Mouse (Mus musculus): ENCODE measurements around the gene Atg7. TPM values are rescaled to one million over a fixed set of nuclear protein-coding genes. Genes with fewer than 3 reads are reported as not detected.
"Not testable (repeated sequence)": the region's sequence is repeated elsewhere in the genome, so short reads cannot be mapped to it uniquely, and the experiment has no call there.

The Atg7 gene
- total RNA-seq, 2 experiments from 2014 or later: 10.4 to 14.7 TPM

DNA sequence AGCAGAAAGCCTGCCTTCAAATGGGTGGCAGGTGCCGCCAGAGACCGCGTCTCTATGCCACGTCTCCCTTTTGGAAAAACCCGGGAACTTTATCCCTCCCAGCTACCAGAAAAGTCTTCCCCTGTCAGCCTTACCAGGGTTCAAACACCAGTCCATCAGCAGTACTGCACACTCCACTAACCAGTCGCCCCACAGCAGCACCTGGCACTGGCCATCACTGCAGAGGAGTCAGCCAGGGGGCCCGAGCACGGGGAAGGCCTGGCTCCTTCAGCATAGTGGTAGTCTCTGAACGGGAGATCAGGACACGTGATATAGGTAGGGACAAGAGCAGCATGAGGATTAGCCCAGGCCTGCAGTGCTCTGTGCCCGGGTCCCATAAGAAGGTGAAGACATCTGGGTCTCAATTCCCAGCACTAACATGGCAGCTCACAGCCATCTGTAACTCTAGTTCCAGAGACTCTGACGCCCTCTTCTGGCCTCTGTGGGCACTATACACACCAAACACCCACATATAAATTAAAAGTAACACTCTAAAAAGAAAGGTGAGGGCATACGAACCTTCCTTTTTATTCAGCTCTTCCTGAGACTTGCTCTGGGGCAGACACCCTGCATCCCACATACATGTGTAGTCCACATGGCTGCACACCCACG, 228.2 kb downstream of the Atg7 start:
- DNase-seq: no peak
- intact Hi-C loops (cut with DNase I): no loop called here

GRCm38 (mm10) chr6:114873808-114874137, 230.9 kb downstream of the Atg7 start:
- no peak for DNase-seq
- intact Hi-C loops (cut with DNase I): loop anchor here (2.0 kb wide), 2 partner anchors 21 to 53 kb away; no protein-coding TSS in a partner anchor

DNA sequence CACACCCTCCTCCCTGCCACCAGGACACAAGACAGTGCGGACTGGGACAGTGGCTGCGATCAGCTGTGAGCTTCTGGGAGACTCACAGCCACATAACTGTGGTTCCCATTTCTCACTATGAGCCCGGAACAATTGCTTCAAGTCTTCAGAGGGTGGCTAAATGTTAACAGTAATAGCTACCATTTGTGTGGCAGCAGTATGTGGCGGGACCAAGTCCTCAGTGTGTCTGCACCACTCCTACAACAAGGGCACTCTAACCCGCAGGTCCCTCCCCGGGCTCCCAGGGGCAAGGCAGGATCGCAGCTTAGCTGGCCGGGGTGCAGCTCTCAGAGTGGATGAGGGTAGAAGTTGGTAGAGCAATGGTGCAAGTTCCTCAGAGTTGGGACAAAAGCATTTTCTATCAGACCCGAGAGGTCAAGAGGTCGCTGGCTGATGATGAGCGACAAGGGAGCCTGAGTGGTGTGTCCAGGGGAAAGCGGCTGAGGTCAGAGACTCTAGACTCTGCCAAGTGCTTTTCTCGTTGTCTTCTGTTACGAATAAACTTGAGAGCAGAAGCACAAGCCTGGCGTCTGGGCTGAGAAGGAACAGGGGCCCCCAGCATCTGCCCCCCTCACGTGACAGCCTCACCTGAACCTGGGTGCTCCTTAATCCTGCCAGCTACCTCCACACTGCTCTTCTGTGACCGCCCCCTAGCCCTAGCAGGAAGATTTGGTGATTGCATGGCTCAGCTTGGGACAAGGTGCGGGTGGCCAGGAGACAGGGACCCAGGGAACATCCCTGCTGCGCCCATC, 231.4 kb downstream of the Atg7 start:
- no peak for DNase-seq
- intact Hi-C loops (cut with DNase I): loop anchor here (2.0 kb wide), 2 partner anchors 20 to 54 kb away; no protein-coding TSS in a partner anchor

DNA sequence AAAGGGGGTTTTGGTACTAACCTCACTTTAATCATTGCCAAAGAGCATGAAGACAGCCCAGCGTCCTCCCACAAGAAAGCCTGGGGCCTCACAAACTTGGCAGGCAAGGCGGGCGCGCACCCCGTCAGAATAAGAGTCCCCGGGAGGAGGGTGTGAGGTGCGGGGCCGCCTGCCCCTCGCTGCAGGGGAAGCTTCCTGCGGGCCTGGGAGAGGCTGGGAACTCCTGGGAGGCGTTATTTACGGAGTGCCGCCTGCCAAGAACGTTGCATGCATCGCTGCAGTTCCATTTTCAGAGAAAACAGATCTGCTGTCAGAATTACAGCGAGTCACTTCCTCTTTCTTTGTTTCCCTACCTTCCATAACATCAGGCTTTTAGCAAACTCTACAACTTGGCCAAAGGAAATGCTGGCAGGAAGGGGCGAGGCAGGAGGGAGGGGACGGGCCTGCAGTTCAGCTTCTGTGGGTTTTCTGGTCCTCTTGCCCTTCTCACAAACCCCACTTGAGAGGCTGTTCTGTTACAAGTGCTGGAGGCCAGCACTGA, 232.2 kb downstream of the Atg7 start:
- intact Hi-C loops (cut with DNase I): loop anchor here (1.0 to 2.0 kb wide), 3 partner anchors 20 to 54 kb away; no protein-coding TSS in a partner anchor
- peak; percentile 95 to 97 for DNase-seq

DNA sequence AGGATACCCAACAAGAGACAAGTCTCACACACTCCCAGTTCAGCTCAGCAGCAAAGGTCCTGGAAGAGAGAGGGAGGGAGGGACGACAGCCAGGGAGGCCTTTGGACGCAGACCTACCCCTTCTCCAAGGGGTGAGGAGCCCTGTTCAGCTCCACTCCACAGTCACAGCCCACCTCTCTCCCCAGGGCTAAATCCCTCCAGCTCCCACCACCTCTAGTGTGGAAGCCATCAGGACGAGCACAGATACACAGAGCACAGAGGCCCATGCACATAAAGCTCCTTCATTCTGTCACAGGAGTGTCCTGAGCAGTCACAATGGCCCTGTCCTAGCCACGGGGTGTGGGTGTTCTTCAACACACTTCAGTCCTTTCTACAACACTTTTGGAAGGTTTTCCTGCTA, 233.1 kb downstream of the Atg7 start:
- DNase-seq: no peak
- intact Hi-C loops (cut with DNase I): no loop called here

- intact Hi-C loops (cut with DNase I): no loop called here
- no peak for DNase-seq
Observed at GRCm38 (mm10) chr6:114876546-114876945, 233.6 kb downstream of the Atg7 start.

DNA sequence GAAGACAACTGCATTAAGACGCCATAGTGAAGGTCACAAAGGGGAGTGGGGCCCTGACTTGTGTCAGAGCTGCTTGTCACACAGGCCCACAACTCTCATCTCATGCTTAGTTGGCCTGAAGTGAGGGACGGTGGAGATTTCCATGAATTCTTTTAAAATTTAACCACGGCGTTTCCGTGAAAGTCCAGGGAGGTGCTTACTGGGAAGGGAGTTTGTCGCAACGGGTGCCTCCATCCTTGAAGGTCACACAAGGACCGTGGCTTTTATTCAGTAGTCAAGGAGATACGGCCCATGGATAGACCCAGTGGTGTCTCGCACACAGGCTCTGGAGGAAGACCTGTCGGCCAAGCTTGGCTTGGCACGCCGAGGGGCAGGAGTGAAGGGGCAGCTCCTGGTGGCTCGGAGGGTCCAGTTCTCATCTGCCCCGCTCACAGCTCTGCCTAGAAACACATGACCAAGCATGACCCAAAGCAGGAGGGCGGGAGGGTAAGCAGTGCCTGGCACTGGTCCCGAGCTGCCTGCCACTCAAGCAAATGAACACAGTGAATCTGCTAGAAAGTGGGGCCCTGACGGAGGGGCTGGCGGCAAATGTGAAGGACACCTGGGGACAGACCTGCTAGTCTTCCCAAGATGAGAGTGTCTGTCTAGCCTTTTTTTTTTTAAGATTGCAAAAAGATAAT, 236.1 kb downstream of the Atg7 start:
- intact Hi-C loops (cut with DNase I): no loop called here
- DNase-seq: no peak

DNA sequence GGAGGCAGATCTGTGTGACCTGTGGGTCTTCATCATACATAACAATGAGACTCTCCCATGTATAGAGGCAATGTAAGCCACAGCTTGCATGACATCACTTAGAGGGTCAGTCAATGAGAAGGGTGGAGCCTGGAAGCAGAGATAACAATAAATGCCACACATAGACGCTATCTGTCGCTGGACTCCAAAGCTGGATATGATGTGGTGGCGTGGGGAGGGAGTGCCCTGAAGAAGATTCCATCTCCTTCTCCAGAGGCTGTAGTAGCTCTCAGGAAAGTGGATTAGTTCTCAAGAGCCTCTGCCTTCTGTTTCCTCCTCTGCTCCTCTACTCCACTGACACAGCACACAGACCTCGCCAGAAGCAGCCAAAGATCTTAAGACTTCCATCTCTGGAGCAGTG, 237.9 kb downstream of the Atg7 start:
- intact Hi-C loops (cut with DNase I): no loop called here
- DNase-seq: no peak

- intact Hi-C loops (cut with DNase I): no loop called here
- no peak for DNase-seq
Observed at GRCm38 (mm10) chr6:114882212-114882611, 239.3 kb downstream of the Atg7 start.

GRCm38 (mm10) chr6:114882675-114883074, 239.8 kb downstream of the Atg7 start:
- intact Hi-C loops (cut with DNase I): no loop called here
- no peak for DNase-seq

GRCm38 (mm10) chr6:114883261-114883740, 240.4 kb downstream of the Atg7 start:
- peak; percentile 71 to 72 for DNase-seq
- intact Hi-C loops (cut with DNase I): no loop called here

DNA sequence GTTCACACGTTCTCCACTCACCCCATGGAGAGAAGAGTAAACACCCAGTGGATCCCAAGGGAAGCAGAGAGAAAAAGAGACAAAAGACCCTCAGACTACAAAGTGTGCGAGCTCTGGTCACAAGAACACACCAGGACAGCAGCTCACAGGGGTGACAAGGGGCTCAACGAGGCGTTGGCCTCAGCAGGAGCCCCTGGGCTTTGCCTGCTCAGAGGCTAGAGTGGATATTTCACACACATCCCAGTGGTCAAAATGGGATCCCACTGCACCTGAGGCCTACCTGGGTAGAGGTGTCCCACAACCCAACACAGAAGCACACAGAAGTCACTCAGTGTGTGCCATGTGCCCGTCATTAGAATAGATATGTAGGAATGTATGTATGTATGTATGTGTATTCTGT, 242.2 kb downstream of the Atg7 start:
- DNase-seq: no peak
- intact Hi-C loops (cut with DNase I): no loop called here

GRCm38 (mm10) chr6:114886012-114886411, 243.1 kb downstream of the Atg7 start:
- no peak for DNase-seq
- intact Hi-C loops (cut with DNase I): no loop called here

DNA sequence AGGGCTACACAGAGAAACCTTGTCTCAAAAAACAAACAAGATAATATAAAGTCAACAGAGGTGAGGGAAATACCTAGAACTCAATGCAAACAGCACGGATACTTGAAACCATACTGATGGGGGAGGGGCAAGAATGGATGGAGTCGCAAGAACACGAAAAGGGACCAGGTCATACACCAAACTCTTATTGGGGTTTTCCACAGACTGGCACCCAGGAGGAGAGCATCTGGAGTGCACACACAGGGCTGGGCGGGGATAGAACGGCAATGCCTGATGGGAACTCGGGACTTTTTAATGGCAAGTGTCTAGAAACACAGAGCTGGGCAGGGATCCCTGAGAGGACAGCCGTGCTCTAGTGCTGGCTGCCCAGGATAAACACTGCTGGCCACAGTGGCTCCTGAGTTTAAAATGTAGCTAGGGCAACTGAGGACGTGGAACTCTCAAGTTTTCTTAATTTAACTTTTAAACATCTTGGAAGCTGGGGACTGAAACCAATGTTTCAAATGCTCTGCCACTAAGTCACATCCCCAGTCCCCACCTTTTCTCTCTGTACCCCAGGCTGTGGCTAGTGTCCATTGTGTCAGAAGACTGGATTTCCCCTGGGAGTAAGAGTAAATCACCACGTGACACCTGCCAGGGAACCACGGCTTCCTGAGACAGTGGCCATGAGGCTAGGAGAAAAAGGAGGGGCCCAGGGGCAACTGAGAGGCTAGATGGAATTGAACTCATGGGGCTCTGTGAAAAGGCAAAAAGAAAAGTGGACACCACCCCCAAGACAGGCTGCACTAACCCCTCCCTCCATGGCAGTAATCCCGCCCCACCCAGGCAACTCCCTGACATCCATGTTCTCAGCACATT, 243.8 kb downstream of the Atg7 start:
- intact Hi-C loops (cut with DNase I): no loop called here
- DNase-seq: no peak

DNA sequence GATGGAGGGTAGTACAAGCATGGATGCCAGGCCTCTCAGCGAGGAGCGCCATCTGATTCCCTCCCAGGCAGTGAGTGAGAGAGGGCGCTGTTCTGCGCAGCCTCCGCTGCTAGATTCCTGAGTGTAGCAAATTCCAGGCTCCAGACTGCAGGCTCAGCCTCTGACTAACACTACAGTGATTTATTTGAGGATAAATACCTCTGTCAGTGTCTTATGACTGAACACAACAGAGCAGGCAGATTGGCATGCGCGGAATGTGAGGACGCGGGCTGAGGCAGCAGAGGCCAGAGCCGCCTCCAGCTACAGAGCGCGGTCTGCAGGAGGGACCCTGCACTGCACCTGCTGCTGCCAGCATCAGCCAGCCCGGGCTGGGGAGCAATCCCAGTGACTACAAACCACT, 246.0 kb downstream of the Atg7 start:
- DNase-seq: peak; percentile 65 to 70
- intact Hi-C loops (cut with DNase I): no loop called here

- intact Hi-C loops (cut with DNase I): loop anchor here (2.0 kb wide), 1 partner anchor 31 kb away; no protein-coding TSS in a partner anchor
- not testable (repeated sequence) for DNase-seq
Observed at GRCm38 (mm10) chr6:114889971-114890370, 247.1 kb downstream of the Atg7 start.

DNA sequence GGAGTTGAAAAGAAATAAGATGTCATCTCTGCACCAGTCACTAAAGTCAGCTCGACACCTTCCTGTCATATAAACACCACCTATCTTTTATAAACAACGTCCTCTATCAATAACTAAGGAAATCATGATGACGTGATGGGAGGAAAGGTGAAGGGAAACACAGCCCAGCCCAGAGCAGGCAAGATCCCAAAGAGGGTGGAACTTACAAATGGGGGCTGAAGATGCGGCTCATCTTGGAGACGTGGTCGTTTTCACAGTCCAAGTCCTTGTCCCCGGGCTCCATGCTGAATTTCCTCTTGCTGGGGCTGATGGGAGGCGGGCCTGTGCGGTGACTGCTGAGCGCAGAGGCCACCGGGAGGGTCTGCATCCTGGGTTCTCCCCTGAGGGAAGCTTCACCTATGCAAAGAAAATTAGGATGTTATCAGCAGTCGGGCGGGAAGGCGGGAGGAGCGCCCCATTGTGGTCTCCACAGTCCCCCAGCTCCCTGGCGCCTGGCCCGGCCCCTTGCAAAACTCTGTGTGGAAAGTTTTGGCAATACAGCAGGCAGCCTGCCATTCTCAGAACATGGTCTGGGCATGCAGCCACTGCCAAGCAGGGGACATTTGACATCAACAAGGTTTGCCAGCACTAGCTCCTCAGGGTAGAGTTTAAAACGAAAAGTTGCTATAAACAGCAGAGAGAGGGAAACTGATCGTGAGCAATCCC, 247.7 kb downstream of the Atg7 start:
- intact Hi-C loops (cut with DNase I): loop anchor here (2.0 kb wide), 1 partner anchor 30 kb away; no protein-coding TSS in a partner anchor
- DNase-seq: peak; percentile 89

- intact Hi-C loops (cut with DNase I): loop anchor here (2.0 kb wide), 1 partner anchor 30 kb away; no protein-coding TSS in a partner anchor
- DNase-seq: no peak
Observed at GRCm38 (mm10) chr6:114891272-114891671, 248.4 kb downstream of the Atg7 start.

GRCm38 (mm10) chr6:114891771-114892170, 248.9 kb downstream of the Atg7 start:
- DNase-seq: no peak
- intact Hi-C loops (cut with DNase I): loop anchor here (2.0 kb wide), 1 partner anchor 29 kb away; no protein-coding TSS in a partner anchor

All from heart, postnatal 36 days (tissue).